ENCODE assay signal across 18 mouse cellular contexts in genomic region chr16:70617691-70618090, GRCm38 (mm10).
"Had no signal": no experiment of that assay in that cellular context is flagged by ENCODE, and none has a peak within 500 bp of the region (broad histone marks: within the 10 kb centered on the region; RNA-seq: fewer than 3 reads in every experiment).

No protein-coding gene starts in this region.

- H3K9ac ChIP-seq: limb, embryonic 12.5 days; limb, embryonic 15.5 days; liver, embryonic 14.5 days; liver, postnatal 0 days; lung, embryonic 14.5 days had no signal

- H3K4me3 ChIP-seq: limb, embryonic 12.5 days; limb, embryonic 15.5 days; megakaryocyte, embryonic 14.5 days had no signal

- H3K4me2 ChIP-seq: limb, embryonic 12.5 days; limb, embryonic 15.5 days; liver, embryonic 11.5 days; lung, embryonic 14.5 days; midbrain, embryonic 11.5 days had no signal

- H3K4me1 ChIP-seq: limb, embryonic 12.5 days; limb, embryonic 15.5 days; megakaryocyte, embryonic 14.5 days had no signal

- H3K9me3 ChIP-seq: limb, embryonic 12.5 days; limb, embryonic 15.5 days had no signal

- H3K36me3 ChIP-seq: limb, embryonic 12.5 days; limb, embryonic 15.5 days had no signal

- H3K27me3 ChIP-seq: limb, embryonic 12.5 days; limb, embryonic 15.5 days; megakaryocyte, embryonic 14.5 days had no signal

- DNase-seq: kidney, adult 2 months; kidney, postnatal 10 days; kidney, postnatal 36 days; left cerebral cortex, postnatal 4 days; liver, postnatal 0 days; lung, embryonic 14.5 days; lung, postnatal 10 days; lung, postnatal 36 days; midbrain, embryonic 14.5 days; thymus, adult 18-20 months; thymus, postnatal 36 days had no signal

- H3K27ac ChIP-seq: limb, embryonic 12.5 days; limb, embryonic 15.5 days; liver, embryonic 14.5 days had no signal

- ATAC-seq: intestine, embryonic 16.5 days; liver, postnatal 0 days had no signal
